Mouse (Mus musculus) cerebellum, postnatal 10 days (tissue): ENCODE measurements around the gene Cdk5r1.
A peak's percentile ranks its signal among the peaks of the same experiment; 100 is the strongest.
"Not testable (repeated sequence)": the region's sequence is repeated elsewhere in the genome, so short reads cannot be mapped to it uniquely, and the experiment has no call there.

Source experiments
- DNase-seq, 2 experiments: peaks; one replicate each; pipeline ENCODE4 v3.0.0; 2021; ENCODE audit warnings: mixed read lengths in 2 of 2

The Cdk5r1 gene

GRCm38 (mm10) chr11:80476222-80477189 is at the start of gene Cdk5r1:
TSS of gene Cdk5r1 (plus strand) at chr11:80477023.
- peak; percentile 97 to 98 for DNase-seq

DNA sequence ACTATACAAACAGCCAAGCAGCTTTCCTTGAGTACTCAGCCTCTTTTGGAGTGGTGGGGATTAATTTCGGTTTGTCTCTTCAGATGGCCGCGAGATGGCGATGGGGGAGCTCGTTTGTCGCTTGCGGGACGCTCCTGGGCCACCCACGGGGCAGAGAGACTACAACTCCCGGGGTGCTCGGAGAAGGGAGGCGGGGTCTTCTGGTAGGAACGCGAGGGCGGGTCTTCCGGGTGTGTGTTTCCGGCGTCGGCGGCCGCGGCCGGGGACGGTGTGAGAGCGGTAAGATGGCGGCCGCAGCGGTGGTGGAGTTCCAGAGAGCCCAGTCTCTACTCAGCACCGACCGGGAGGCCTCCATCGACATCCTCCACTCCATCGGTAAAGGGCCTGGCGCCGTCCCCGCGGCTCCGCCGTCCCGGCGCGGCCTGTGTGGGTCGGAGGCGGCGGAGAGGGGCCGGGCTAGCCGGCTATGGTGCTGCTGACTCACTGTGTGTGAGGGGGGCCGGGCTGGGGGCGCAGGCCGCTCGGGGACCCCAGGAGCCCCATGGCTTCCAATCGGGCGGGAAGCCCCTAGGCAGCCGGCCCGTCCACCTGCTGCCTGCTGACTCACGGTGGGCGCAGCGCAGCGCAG is 48.3 kb upstream of the Cdk5r1 start, which contains the start of gene Psmd11:
TSS of gene Psmd11 (plus strand) at position 235 of the 628 bp plus-strand sequence.
- peak; percentile 98 to 99 for DNase-seq

GRCm38 (mm10) chr11:80429009-80429475 is 47.8 kb upstream of the Cdk5r1 start:
- DNase-seq, result no peak

GRCm38 (mm10) chr11:80429500-80430166 is 47.2 kb upstream of the Cdk5r1 start:
- no peak for DNase-seq

GRCm38 (mm10) chr11:80430366-80430910 is 46.4 kb upstream of the Cdk5r1 start:
- DNase-seq, result no peak

- no peak for DNase-seq
Measured at GRCm38 (mm10) chr11:80446916-80447315, 29.9 kb upstream of the Cdk5r1 start.

DNA sequence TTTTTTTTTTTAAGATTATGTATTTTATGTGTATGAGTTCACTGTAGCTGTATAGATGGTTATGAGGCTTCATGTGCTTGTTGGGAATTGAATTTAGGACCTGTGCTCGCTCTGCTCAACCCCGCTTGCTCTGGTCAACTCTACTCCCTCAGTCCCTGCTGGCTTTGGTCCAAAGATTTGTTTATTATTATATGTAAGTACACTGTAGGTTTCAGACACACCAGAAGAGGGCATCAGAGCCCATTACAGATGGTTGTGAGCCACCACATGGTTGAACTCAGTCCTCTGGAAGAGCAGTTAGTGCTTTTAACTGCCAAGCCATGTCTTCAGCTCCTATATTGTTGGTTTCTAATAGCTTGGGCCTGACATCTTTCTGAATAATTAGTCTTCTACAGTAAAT is 27.0 kb upstream of the Cdk5r1 start:
- DNase-seq, result peak in 1 of 2 experiments; percentile 40

DNA sequence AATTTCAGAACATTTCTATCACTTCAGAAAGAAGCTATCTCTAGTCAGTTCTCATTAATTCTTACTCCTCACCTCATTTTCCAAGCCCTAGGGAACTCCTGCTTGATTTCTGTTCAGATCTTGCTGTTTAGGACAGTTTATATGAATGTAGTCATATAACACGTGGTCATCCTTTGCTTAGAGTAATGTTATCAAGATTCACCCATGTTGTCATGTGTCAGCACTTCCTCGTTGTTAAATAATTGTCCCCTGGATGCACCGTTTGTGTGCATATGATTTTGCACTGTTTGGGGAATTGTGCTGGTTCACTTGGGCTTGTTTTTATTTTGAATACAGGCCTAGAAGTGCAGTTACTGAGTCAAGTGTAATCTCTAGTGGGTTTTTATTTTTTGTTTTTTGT is 24.6 kb upstream of the Cdk5r1 start:
- no peak for DNase-seq

- no peak for DNase-seq
Measured at GRCm38 (mm10) chr11:80453198-80453597, 23.6 kb upstream of the Cdk5r1 start.

- DNase-seq, result not testable (repeated sequence)
Measured at GRCm38 (mm10) chr11:80463605-80464130, 13.2 kb upstream of the Cdk5r1 start.

DNA sequence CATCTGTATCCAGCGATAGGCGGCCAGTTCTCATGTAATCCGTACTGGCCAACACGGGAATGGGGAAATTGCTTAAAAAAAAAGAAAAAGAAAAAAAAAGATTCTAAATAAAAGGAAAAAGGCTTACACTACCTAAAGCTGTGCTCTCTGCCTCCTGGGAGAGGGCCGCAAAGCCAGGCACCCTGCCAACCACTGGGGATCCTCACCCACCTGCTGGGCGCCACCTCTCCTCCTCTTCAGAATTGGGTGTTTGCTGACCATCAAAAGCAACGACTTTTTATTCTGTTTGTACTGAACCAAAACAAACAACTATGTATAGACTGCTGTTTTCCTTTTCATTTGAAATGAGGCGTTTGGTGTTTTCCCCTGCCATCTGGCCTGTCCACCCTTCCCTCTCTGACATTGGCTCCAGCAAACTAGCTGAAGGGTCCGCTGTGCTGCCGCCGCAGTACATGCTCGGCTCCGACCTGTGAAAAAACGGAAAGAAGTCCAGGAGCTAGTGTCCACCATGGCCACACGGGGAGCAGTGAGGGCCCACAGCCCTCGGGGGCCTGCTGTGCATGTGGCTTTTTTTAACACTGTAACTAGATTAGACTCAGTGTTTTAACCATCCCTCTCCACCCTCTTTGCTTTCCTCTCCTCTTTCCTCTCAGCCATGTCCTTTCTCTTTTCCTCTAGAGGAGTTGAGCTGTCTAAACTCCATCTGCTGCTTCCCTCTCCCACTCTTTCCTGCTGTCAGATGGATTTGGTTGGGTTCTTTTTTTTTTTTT is 4.8 kb upstream of the Cdk5r1 start:
- DNase-seq, result peak; percentile 64 to 69

DNA sequence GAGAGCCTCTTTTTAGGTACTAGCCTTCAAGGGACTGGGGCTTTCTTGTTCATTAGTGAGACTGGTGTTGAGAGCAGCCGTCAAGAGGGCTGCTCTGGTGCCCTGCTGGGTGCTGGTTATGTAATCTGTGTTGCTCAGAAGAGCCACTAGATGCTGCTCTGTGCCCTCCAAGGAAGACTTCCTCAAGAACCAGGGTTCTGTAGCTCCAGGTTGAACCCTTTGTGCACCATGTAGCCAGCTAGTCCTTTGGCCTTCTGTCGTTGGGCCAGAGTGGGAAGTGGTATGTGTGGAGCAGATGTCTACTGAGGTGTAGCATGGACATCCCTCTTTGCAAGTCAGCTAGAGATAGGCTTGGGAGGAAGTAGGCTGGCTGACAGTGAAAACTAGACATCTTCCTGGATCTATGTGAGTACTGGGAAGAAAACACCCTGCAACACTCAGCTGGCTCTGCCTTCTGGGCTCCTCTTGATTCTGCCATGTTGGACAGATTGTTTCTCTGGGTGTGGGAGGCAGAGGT is 2.6 kb upstream of the Cdk5r1 start:
- DNase-seq, result peak; percentile 87

GRCm38 (mm10) chr11:80474846-80475245 is 2.0 kb upstream of the Cdk5r1 start:
- peak; percentile 36 to 48 for DNase-seq

GRCm38 (mm10) chr11:80475544-80475943 is 1.3 kb upstream of the Cdk5r1 start:
- DNase-seq, result no peak

GRCm38 (mm10) chr11:80477341-80478199 is 747 bp downstream of the Cdk5r1 start:
- DNase-seq, result peak; percentile 72 to 78

GRCm38 (mm10) chr11:80478694-80479412 is 2.0 kb downstream of the Cdk5r1 start:
- peak; percentile 50 for DNase-seq

DNA sequence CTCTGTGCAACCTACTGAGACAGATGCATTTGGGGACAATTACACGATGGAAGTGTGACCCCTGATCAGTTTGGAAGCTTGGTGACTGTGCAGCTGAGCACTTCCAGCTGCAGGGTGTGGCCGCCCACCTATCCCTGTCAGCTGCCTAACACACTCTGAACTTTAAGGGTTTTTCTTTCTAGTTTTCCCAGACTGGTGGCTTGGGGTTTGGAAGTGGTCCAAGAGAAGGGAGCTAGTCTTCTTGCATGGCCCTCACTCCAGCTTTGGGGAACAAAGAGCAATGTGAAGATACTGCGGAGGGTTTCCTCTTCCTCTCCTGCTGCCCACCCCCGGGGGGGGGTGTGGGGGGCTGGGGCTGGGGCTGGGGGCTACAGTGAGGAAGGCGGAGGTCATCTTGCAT is 2.6 kb downstream of the Cdk5r1 start:
- DNase-seq, result peak; percentile 67 to 78

GRCm38 (mm10) chr11:80479906-80480866 is 3.4 kb downstream of the Cdk5r1 start:
- DNase-seq, result peak; percentile 66 to 68
